Mouse (Mus musculus) midbrain, embryonic 15.5 days (tissue): Measurements from ENCODE around the gene Gm20388. TPM values are rescaled to one million over a fixed set of nuclear protein-coding genes. Genes with fewer than 3 reads are reported as not detected.
A peak's percentile ranks its signal among the peaks of the same experiment; 100 is the strongest.
"Not testable (repeated sequence)": the region's sequence is repeated elsewhere in the genome, so short reads cannot be mapped to it uniquely, and the experiment has no call there.

Source experiments
- ATAC-seq: fragments of 200-750 bp; cut with Nextera tagmentation; replicated peaks from 2 replicates; pipeline ENCODE4 v1.8.0; 2017; ENCODE audit warnings: moderate TSS enrichment
- H3K27ac ChIP-seq: fragments of 300-500 bp; sonication (generic); 2 replicates; pipeline ENCODE4 v1.5.1; 2015; ENCODE audit warnings: mild to moderate bottlenecking, inconsistent platforms
- H3K27me3 ChIP-seq: fragments of 300-500 bp; sonication (generic); replicated peaks from 2 replicates; pipeline ENCODE4 v1.6.1; 2015; ENCODE audit warnings: inconsistent platforms
- H3K36me3 ChIP-seq: fragments of 300-500 bp; sonication (generic); replicated peaks from 2 replicates; pipeline ENCODE4 v1.6.1; 2015; ENCODE audit warnings: inconsistent platforms
- H3K4me1 ChIP-seq: fragments of 300-500 bp; sonication (generic); 2 replicates; pipeline ENCODE4 v1.6.1; 2015; ENCODE audit warnings: inconsistent platforms
- H3K4me2 ChIP-seq: fragments of 300-500 bp; sonication (generic); 2 replicates; pipeline ENCODE4 v1.6.1; 2015; ENCODE audit warnings: inconsistent platforms, mild to moderate bottlenecking, moderate library complexity
- H3K4me3 ChIP-seq: fragments of 300-500 bp; sonication (generic); 2 replicates; pipeline ENCODE4 v1.5.1; 2015; ENCODE audit warnings: mild to moderate bottlenecking, inconsistent platforms
- H3K9ac ChIP-seq: fragments of 300-500 bp; sonication (generic); 2 replicates; pipeline ENCODE4 v1.6.1; 2015; ENCODE audit warnings: mild to moderate bottlenecking, inconsistent platforms
- H3K9me3 ChIP-seq: fragments of 300-500 bp; sonication (generic); 2 replicates; pipeline ENCODE4 v1.6.1; 2016; ENCODE audit warnings: inconsistent platforms
- whole genome bisulfite sequencing: fragments of 180-500 bp; shearing (Covaris S2); methylation state at CpG from one replicate; pipeline ENCODE4 v1.1.7; 2015; ENCODE audit warnings: mixed read lengths; 5-methylcytosine and 5-hydroxymethylcytosine counted together
- polyA plus RNA-seq: library from polyadenylated mRNA; unstranded; fragments of >200 nt; fragmentation: Nextera tagmentation; extraction: Ambion mirVana; gene quantifications from 2 replicates; pipeline ENCODE4 v1.2.1, GENCODE M21; 2015

The Gm20388 gene
- polyA plus RNA-seq, 1 experiment from 2014 or later: 5.6 TPM

GRCm38 (mm10) chr8:121589205-121589726 is 1678.6 kb downstream of the Gm20388 start:
- 37% methylated on average over 2 of the region's 2 CpGs for WGBS
- Histone ChIP-seq H3K4me1 (peaks cover 34% of the 10 kb centered on the region), H3K4me3 (no peak overlapping the region), H3K4me2 (no peak overlapping the region; the same call in 1 of the 2 replicates), H3K27me3 (no peaks in the 10 kb centered on the region), H3K9me3 (no peaks in the 10 kb centered on the region), H3K9ac (no peak overlapping the region), H3K27ac (no peak overlapping the region), H3K36me3 (0 out of 2 replicates have a peak, but pooled peaks cover 3% of the 10 kb centered on the region)
- no peak for ATAC-seq

DNA sequence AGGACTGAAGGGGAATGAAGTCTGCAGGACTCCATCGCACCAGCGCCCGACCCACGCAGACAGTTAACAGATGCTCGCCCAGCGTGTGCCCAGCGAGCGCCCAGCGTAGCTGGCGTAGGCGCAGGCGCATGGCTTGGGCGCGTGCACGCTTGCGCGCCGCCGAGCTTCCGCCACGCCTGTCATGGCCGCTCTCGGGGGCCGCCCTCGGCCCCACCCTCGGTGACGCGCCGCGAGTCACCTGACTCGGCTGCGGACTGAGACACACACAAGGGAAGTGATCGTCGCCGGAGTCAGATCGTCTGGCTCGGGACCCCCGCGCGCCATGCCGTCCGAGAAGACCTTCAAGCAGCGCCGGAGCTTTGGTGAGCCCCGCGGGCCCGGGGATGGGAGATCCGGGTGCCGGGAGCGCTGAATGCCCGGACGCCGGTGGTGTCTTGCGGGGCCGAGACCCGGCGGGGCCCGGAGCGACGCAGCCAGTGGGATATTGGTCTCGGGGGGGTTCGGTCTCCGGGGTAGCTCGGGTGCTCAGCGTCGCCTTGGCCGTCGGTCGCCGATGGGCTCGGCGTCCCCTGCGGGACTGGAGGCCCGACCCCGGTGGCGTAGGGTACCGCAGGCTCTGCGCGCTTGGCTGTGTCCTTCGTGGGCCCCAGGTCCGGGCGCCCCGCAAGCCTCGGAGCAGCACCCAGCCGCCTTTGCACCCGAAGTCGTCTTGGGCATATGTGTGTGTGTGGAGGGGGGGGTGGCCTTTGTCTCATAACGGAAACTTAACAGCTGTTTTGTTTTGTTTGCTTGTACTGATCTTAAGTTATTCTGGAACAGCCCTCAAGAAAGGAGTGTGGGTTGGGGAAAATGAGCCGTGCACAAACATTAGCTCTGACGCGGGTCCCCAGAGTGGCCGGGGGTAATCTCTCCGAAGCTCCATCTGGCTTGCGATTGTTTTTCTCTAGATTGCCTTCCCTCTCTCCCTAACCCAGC is 1679.8 kb downstream of the Gm20388 start, which contains the start of gene Map1lc3b:
Gene Map1lc3b (plus strand): TSS at position 159 of the 975 bp plus-strand sequence.
- peak; percentile 88 for ATAC-seq
- Histone ChIP-seq H3K4me2 (peak within 1 kb of the TSS; percentile 72), H3K27me3 (no peaks in the 10 kb centered on the region), H3K4me1 (peaks cover 30% of the 10 kb centered on the region), H3K9ac (peak within 1 kb of the TSS; percentile 87), H3K9me3 (no peaks in the 10 kb centered on the region), H3K27ac (peak within 1 kb of the TSS; percentile 84), H3K36me3 (peaks cover 13% of the 10 kb centered on the region; the same call in 1 of the 2 replicates), H3K4me3 (peak within 1 kb of the TSS; percentile 84)
- under 1% methylated on average over 94 of the region's 94 CpGs for WGBS

DNA sequence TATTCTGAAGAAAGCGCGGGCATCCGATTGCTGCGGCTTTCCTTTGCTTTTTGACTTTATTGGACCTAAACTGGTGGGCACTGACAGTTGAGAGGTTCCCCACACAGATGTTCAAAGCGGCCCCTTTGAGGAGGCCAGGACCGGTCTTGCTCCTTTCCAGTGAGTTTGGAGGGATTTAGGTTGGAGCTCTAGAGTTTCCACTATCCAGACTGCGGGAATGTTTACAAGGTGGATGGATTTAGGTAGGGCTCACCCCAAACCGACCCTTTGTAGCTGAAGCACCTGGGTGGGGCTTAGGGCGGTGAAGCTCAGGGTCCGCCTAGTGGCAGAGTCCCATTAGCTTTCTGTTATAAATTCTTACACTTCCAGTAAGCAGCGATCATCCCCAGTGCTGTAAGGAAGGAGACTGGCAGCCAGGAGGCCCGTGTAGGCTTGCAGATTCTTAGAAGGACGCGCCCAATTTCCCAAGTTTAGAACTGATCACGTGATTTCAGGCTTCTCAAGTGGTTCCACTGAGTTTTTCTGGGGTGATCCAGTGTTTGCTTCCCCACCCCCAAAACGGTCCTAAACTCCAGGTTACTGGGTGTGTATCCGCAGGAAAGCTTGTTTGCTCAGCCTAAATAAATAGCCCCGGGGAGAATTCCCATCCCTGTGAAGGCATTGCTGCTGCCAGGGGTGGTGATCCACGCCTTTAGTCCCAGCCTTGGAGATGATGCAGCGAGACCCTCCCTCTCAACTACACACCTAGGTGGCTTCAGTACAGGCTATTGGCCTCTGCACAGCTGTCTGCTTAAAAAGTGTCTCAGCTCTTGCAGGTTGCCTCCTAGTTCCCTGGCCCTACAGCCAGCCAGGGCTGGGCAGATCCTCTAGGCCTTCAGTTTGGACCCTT is 1680.8 kb downstream of the Gm20388 start:
- peak overlapping the region; percentile 72 for H3K4me2 ChIP-seq
- ATAC-seq: no peak

GRCm38 (mm10) chr8:121593293-121593692 is 1682.7 kb downstream of the Gm20388 start:
- ATAC-seq: no peak
- no peak overlapping the region for H3K9ac ChIP-seq
- H3K9me3 ChIP-seq: no peaks in the 10 kb centered on the region
- no peak overlapping the region for H3K4me2 ChIP-seq
- H3K36me3 ChIP-seq: peaks cover 30% of the 10 kb centered on the region
- peaks cover 26% of the 10 kb centered on the region for H3K4me1 ChIP-seq
- H3K27me3 ChIP-seq: no peaks in the 10 kb centered on the region
- WGBS: 95% methylated on average over 5 of the region's 5 CpGs
- no peak overlapping the region for H3K4me3 ChIP-seq
- no peak overlapping the region for H3K27ac ChIP-seq

More for the DNA sequence above, 1680.8 kb downstream of the Gm20388 start:
- Histone ChIP-seq H3K4me1 (peaks cover 26% of the 10 kb centered on the region), H3K4me3 (peak overlapping the region; percentile 84), H3K27ac (peak overlapping the region; percentile 84), H3K9ac (peak overlapping the region; percentile 87), H3K9me3 (no peaks in the 10 kb centered on the region), H3K27me3 (no peaks in the 10 kb centered on the region), H3K36me3 (peaks cover 18% of the 10 kb centered on the region; the same call in 1 of the 2 replicates)
- 17% methylated on average over 20 of the region's 20 CpGs for WGBS

GRCm38 (mm10) chr8:121593983-121594382 is 1683.3 kb downstream of the Gm20388 start:
- Histone ChIP-seq H3K4me3 (no peak overlapping the region), H3K9ac (no peak overlapping the region), H3K27me3 (no peaks in the 10 kb centered on the region), H3K27ac (no peak overlapping the region), H3K9me3 (no peaks in the 10 kb centered on the region), H3K4me1 (peaks cover 26% of the 10 kb centered on the region), H3K36me3 (peaks cover 30% of the 10 kb centered on the region), H3K4me2 (no peak overlapping the region)
- no peak for ATAC-seq
- 78% methylated on average over 9 of the region's 9 CpGs for WGBS

- 79% methylated on average over 2 of the region's 2 CpGs for WGBS
Observed at GRCm38 (mm10) chr8:121597492-121597891, 1686.9 kb downstream of the Gm20388 start.

DNA sequence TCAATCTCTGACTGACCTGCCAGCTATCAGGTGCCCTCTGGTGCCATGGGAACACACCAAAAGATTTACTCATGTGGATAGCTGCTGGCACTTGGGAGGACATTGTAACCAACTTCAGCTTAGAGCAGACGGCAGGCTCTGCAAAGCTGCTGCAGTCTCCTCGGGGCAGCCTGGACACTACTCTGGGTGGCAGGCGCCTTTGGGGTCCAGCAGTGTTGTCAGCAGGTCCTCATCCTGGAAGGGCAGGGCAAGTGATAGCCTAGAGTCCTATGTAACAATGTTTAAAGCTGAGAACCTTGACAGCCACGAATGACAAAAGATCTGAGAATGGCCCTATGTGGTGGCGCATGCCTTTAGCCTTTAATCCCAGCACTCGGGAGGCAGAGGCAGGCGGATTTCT is 1687.5 kb downstream of the Gm20388 start:
- Histone ChIP-seq H3K27me3 (no peaks in the 10 kb centered on the region), H3K9ac (no peak overlapping the region), H3K9me3 (no peaks in the 10 kb centered on the region), H3K36me3 (peaks cover 55% of the 10 kb centered on the region), H3K4me2 (no peak overlapping the region), H3K4me1 (no peaks in the 10 kb centered on the region; the same call in 1 of the 2 replicates), H3K4me3 (no peak overlapping the region), H3K27ac (no peak overlapping the region)
- WGBS: 90% methylated on average over 7 of the region's 7 CpGs
- ATAC-seq: no peak

More at GRCm38 (mm10) chr8:121597492-121597891, 1686.9 kb downstream of the Gm20388 start:
- not testable (repeated sequence) for H3K27ac ChIP-seq, H3K9me3 ChIP-seq, H3K4me3 ChIP-seq, H3K9ac ChIP-seq, H3K27me3 ChIP-seq, H3K4me1 ChIP-seq, ATAC-seq, H3K4me2 ChIP-seq
- H3K36me3 ChIP-seq: peaks cover 53% of the 10 kb centered on the region

GRCm38 (mm10) chr8:121598892-121599291 is 1688.3 kb downstream of the Gm20388 start:
- Histone ChIP-seq H3K4me1 (no peaks in the 10 kb centered on the region), H3K4me2 (no peak overlapping the region), H3K27me3 (no peaks in the 10 kb centered on the region), H3K27ac (no peak overlapping the region), H3K9me3 (no peaks in the 10 kb centered on the region), H3K9ac (no peak overlapping the region), H3K36me3 (peaks cover 56% of the 10 kb centered on the region), H3K4me3 (no peak overlapping the region)
- WGBS: 37% methylated on average over 7 of the region's 7 CpGs
- ATAC-seq: no peak

DNA sequence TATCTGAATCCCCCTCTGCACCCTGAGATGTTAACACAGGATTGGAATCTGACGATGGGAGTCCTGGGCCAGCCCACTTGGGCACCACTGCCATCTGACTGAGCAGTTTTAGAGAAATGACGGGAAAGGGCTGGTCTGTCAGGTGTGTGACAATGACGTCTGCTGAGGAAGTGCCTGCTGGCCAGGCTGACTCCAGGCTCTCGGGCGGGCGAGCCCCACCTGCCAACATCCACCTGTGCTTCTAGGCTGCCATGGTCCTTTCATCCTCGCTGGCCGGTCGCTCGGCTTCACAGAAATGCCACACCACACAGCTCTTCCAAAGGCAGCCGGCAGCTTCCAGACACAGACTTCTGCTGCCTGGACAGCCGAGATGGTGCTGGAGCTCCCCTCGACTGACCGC is 1689.2 kb downstream of the Gm20388 start:
- 92% methylated on average over 14 of the region's 14 CpGs for WGBS
- no peak for ATAC-seq
- Histone ChIP-seq H3K36me3 (peaks cover 59% of the 10 kb centered on the region), H3K4me3 (no peak overlapping the region), H3K4me1 (no peaks in the 10 kb centered on the region), H3K9me3 (no peaks in the 10 kb centered on the region), H3K27me3 (no peaks in the 10 kb centered on the region), H3K9ac (no peak overlapping the region), H3K4me2 (no peak overlapping the region), H3K27ac (no peak overlapping the region)

DNA sequence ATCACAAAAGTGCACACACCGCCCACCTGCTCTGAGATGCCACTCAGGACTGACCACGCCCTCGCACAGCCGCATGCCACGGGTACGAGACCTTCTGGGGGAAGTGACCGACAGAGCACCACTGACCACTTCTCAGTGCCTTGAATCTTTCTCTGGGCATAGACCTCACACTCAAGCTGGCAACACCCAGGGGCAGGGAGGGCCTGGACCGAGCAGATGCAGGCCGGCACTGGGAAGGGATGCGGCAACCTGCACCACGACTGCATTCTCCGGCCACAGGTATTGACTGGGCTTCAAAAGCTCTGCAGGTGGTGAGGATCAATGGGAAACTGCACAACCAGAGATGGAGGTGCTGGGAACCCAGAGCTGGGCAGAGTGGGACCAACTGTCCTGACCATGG is 1691.8 kb downstream of the Gm20388 start:
- Histone ChIP-seq H3K4me1 (no peaks in the 10 kb centered on the region), H3K27me3 (no peaks in the 10 kb centered on the region), H3K4me3 (no peak overlapping the region), H3K36me3 (peaks cover 50% of the 10 kb centered on the region; the same call in 1 of the 2 replicates), H3K27ac (no peak overlapping the region), H3K9ac (no peak overlapping the region), H3K9me3 (no peaks in the 10 kb centered on the region), H3K4me2 (no peak overlapping the region)
- ATAC-seq: no peak
- WGBS: 93% methylated on average over 12 of the region's 12 CpGs

GRCm38 (mm10) chr8:121602860-121603259 is 1692.2 kb downstream of the Gm20388 start:
- no peak overlapping the region for H3K9ac ChIP-seq
- no peaks in the 10 kb centered on the region for H3K27me3 ChIP-seq
- H3K4me3 ChIP-seq: no peak overlapping the region
- H3K27ac ChIP-seq: no peak overlapping the region
- H3K36me3 ChIP-seq: peaks cover 46% of the 10 kb centered on the region; the same call in 1 of the 2 replicates
- 24% methylated on average over 3 of the region's 3 CpGs for WGBS
- H3K4me2 ChIP-seq: no peak overlapping the region
- no peak; the same call in 1 of the 2 replicates for ATAC-seq
- H3K4me1 ChIP-seq: no peaks in the 10 kb centered on the region
- H3K9me3 ChIP-seq: no peaks in the 10 kb centered on the region
